Mouse (Mus musculus): ENCODE data around the gene Mmp15.
"Not testable (repeated sequence)": the region's sequence is repeated elsewhere in the genome, so short reads cannot be mapped to it uniquely, and the experiment has no call there.

Mmp15 gene

DNA sequence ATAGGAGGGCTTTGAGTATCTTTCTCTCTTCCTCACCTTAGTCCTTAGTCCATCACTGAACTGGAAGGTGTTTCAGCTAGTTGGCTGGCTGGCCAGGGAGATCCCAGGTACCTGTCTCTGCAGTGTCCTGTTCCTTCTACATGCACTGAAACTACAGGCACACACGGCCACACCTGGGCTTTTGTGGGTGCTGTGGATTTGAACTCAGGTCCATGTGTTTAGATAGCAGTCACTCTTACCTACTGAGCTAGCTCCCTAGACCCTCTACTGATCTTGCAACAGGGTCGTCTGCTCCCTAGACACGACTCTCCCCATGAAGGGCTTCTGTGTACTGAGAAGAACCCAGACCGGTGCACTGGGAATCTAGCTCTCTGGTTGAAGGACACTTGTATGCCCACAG lies 25.0 kb downstream of the Mmp15 start:
- DNase-seq (ENCODE audit: low spot score) = no peak

DNA sequence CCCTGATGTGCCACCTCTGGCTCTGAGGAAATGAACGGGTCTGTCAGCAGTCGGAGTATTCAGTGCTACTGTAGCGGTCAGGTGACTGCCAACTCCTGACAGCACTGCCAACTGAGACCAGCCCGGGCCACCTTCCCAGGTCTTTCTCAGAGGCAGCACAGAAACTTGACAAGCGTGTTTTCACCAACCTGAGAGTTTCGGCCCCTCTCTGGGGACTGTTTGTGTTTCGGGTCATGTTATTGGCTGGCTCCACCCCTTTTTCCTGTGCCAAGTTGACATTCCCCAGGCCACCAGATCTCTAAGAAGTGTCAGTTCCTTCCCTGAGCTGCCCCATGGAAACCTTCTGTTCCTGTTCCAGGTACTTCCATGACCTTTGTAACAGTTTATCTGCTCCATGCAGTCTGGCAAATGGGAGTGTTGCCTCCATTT lies 25.8 kb downstream of the Mmp15 start:
- no peak for DNase-seq (ENCODE audit: low spot score)

DNA sequence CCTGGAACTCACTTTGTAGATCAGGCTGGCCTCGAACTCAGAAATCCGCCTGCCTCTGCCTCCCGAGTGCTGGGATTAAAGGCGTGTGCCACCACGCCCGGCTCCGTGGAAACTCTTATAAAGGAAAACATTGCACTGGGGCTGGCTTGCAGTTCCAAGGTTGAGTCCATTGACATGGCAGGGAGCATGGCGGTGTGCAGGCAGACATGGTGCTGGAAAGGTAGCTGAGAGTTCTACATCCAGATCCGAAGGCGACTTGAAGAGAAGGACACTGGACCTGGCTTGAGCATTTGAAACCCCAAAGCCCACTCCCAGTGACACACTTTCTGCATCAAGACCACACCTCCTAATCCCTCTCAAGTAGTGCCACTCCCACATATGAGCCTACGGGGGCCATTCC lies 26.9 kb downstream of the Mmp15 start:
- DNase-seq (ENCODE audit: low spot score) = not testable (repeated sequence)

DNA sequence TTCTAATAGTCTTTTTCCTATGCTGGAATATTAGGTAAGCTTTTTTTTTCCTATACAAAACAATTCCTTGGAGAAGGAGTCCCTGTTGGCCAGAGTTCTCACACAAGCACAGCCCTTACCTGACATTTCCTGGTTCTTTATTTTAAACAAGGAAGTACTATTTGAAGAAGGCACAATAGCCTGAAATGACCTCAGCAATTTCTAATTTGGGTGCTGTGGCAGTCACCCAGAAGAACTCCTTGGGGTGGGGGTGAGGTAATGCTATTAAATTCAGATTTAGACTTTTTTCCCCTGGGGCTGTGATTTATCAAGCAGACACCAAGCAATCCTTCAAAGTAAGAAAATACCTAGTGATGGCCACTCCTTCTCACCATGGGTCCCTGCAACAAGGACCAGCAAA lies 28.9 kb downstream of the Mmp15 start:
- DNase-seq (ENCODE audit: low spot score) = no peak

DNA sequence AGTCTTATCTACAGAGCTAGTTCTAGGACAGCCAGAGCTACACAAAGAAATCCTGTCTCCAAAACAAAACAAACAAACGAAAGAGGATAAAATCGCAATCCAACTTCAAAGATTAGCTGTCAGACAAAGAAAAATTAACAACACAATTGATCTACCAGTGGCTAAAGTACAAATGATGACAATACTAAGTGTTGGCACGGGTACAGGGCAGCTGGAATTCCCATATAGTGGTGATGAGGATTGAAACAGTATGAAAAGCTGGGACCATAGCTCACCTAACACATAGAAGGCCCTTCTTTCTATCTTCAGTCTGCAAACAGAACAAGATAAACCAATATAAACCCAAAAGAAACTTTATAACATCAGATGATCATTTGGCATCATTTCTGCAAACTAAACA lies 29.5 kb downstream of the Mmp15 start:
- no peak for DNase-seq (ENCODE audit: low spot score)

DNA sequence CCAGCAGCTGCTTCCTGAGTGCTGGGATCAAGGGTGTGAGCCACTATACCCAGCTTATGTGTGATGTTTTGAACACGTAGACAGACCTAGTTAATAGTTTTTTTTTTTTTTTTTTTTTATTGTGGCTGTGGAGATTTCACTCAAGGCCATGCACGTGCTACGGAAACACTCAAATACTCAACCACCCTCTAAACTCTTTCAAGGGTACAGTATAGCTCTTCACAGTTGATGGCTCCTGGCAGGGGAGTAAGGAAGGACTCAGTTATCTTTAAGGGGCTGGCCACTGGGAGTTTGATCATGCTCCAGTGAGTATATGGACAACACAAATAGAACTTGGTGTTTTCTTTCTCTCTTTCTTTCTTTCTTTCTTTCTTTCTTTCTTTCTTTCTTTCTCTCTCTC lies 32.4 kb downstream of the Mmp15 start:
- DNase-seq (ENCODE audit: low spot score) = no peak

DNA sequence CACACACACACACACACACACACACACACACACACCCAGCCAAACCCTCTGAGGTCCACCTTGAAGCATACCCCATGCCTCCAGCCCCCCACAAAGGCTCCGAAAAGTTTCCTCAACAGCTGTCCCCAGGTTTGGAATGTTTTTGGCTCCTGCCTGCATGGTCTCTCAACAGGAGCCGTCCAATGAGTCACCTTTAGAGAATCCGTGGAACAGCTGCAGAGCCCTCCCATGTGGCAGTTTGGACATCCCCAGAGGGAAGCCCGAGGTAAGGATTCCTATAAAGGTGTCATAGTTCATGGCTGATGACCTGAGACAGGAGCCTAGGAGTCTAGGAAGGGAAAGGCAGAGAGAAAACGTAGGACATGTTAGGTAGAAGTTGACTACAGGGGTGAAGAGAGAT lies 34.0 kb downstream of the Mmp15 start:
- DNase-seq (ENCODE audit: low spot score) = no peak

DNA sequence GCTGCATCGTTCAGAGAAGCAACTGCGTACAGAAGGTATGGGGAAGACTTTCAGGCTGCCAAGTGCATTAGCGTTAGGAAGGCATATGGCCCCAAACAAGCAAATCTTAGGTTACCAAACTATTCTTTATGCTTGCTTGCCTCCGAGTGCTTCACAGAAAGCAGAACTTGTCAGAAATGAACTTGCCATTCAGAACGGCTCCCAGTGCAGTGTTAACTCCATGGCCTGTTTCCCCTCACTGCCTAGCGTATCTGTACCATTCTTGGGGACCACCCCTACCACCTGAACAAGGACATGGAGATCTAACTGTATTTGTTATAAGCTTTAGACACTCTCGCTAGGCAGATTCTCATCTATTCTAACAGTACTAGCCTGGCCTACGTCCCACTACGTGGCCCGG lies 35.2 kb downstream of the Mmp15 start:
- no peak for DNase-seq (ENCODE audit: low spot score)

DNA sequence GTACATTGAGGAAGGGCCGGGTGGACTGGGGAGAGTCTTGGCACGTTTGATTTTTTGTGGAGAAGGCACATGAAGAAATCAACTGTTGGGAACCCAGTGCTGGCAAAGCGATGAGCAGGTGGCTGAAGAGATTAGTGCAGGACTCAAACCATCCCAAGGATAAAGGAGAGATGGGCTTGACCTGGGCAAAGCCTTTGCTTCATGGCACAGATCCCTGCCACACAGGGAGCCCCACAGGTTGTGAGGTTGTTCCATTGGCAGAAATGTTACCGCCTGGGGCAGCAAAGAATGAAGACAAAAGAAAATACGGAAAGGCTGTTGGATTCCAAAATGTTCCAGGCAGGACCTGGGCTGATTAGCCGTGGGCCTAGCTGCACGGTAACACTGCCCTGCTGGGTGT lies 35.9 kb downstream of the Mmp15 start:
- DNase-seq (ENCODE audit: low spot score) = no peak

DNA sequence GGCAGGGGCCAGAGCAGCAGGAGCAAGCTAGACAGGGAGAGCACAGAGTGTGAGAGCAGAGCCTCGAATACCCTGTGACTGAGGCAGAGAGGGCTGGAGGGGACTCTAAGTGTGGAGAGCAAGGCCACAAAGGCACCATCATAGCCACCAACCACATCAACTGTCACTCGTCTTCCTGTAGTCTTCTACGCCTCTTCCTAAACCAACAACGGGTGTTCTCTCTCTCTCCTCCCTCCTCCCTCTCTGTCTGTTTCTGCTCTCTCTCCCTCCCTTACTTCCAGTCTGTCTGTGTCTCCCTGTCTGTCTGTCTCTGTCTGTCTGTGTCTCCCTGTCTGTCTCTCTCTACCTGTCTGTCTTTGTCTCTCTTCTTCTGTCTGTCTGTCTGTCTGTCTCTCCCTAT lies 38.2 kb downstream of the Mmp15 start:
- DNase-seq (ENCODE audit: low spot score) = no peak

DNA sequence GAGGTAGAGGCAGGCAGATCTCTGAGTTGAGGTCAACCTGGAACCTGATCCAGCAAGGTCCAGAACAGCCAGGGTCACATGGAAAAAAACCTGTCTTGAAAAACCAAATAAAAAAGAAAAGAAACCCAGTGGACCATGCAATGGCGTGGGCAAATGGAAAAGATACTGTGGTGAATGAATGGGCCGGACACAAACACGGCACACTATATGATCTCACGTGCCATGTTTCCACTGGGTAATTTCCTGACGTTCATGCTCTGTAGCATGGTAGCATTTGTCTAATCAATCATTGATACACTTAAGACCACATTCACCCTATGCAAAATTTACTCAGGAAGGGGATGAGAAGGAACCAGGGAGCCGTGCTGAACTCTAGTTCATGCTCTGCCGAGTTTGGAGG lies 39.0 kb downstream of the Mmp15 start:
- DNase-seq (ENCODE audit: low spot score) = no peak

DNA sequence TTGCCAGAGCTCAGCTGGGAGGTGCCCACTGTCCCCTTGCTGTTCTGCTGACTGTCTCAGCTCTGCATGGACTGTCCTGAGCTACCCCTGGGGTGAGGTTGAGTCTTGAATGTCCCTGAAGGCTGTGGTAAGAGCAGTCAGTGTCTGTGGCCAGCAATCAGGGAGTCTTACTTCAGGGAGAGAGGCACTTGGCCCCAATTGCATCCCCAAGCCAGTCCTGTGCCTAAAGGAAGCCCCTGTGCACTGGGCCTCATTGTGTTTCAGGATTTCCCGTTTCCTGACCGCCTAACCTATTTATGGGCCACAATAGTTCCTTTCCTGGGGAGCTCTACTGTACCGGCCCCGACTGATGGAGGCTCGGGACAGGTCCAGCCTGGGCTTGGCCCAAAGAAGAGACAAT lies 40.5 kb downstream of the Mmp15 start:
- no peak for DNase-seq (ENCODE audit: low spot score)

DNA sequence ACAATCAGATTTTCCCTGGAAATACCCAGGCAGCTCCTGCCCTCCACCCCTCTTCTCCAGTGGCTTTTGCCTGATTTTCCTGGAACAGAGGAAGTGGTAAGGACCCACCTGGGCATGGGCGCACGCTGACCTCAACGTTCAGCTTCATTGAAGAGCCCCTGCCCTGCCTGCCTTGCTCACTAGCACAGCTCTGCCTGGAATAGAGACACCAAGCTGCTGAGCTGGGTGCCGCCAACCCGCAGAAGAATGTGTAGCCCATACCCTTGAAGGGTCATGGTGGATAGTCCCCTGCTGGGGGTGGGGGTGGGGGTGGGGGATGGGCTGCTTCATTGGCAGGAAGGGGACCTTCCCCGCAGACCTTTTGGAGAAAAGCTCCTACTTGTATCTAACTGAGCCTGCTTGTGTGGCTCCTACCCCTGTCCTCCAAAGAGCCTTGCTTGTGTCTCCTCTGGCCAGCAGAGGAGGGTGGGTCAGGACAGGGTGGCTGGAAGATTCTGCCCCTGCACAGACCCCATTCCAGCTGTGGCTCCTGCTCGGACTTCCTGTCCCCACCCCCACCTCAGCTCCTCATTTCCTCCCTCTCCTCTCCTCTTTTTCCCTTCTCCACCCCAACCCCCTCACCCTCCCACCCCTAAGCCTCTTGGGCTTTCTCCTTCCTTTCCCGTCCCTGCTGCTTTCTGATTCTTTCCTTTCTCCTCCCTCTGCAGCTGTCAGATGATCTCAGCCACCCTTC lies 43.3 kb downstream of the Mmp15 start:
- DNase-seq (ENCODE audit: low spot score) = no peak

DNA sequence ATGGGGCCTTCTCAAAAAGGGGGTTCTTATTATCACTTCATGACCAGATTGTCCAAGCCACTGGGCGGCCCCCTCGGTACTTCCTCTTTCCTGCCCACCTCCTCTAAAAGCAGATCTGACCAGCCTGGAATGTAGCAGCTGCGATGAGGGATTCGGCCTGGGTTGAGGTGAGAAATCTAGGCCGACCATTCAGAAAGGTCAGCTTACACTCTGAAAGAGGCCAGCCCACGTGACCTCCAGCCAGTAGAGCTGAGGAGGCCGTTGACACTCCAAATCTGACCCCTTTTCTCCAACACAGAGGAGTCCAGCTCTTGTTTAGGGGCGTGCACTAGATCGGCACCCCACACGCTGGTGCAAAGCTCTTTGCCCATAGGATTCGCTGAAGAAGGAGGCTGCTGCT lies 44.7 kb downstream of the Mmp15 start:
- no peak for DNase-seq (ENCODE audit: low spot score)

DNA sequence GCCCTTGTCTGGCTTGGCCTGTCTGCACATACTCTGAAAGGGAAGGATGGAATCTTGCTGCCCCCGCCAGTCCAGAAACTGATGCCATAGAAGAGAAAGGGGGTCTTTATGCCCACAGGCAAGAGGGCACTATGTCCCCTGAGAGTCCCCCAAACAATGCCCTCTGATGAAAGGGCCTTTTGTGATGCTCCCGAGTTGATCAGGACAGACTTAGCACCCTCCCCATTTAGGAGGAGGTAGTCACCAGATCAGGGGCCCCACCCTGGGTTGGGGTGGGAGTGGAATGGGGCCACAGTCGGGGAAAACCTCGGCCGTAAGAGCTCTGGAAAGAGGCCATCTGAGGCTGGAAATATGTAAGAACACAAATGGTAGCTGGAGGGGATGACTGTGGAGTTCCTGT lies 45.1 kb downstream of the Mmp15 start:
- no peak for DNase-seq (ENCODE audit: low spot score)

DNA sequence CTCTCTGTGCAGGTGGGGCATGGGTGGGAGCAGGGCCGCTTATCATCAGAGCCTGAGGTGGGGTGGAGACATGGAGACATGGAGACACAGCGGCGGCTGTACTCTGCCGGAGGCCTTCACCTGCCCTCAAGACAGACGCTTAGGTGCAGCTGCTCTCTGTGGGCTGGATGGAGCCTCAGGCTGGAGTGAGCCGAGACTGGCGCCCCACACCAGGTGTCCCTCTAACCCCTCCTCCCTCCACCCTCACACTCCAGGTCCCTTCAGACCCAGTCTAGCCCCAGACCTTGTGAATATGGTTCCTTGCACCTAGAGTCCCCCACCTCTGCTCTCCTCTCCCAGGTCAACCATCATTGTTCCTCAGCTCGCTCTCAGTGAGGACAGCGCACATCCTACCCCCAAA lies 47.1 kb downstream of the Mmp15 start:
- DNase-seq (ENCODE audit: low spot score) = no peak

DNA sequence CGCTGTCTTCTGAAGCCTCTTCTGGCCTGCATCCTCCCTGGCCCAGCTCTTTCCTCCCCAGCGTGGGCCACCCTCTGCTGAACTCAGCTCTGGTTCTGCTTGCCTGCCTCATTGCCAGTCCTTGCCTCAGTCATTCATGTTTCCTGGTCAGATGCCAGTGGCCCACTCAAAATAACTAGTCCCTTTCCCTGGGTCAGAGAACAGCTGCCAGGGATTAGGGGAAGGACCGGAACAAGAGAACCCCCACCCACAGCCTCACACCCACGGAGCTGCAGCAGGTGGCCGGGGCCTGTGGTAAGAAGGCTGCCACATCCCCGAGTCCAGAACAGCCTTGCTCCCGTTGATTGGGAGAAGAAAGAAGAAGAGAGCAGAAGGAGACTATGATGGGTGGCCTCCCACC lies 49.0 kb downstream of the Mmp15 start:
- no peak for DNase-seq (ENCODE audit: low spot score)

DNA sequence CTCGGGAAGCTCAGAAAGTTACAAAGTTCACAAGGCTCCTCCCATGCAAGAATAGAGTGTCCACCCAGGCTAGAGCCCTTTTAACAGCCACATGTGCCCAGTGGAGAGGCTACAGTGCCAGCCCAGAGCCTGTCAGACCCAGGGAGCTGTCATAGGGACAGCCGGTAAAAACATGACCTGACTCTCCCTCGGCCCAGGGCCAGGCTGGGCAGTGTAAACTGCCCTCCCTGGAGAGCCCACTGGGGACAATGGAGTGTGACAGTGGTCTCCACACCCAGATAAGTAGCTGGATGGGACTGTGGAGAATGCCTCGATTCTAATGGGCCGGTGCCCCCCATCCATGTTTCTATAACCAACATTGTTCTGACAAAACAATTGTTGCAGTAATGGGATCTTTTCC lies 57.5 kb downstream of the Mmp15 start:
- DNase-seq (ENCODE audit: low spot score) = no peak

DNA sequence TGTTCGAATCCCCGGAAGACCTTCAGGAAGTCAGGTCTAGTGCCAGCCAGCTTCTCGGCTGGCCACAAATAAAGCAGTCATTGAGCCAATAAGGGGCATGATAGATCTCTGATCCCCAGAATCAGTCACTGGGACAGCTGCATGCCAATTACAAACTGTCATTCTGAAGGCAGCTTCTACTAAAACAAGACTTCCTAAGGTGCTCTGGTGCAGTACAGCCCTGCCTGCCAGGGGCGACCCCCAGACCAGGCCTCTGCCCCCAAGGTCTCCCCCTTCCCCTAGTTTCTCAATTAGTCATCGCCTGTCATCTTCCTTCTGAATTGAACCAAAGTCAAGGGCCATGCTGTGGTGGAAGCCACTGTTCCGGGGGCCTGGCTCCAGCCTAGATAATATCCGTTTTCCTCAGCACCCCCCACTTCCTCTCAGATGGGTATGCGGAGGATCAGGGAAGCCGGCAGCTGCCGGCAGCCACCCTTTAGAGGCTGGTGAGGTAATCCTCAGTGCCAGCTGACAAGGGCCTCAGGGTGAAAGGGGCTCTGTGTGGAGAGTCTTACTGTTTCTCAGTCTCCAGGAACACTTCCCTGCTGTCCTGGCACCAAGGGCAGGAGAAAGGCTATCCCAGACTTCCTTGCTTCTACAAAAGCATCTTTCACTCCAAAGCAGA lies 59.4 kb downstream of the Mmp15 start:
- no peak for DNase-seq (ENCODE audit: low spot score)

DNA sequence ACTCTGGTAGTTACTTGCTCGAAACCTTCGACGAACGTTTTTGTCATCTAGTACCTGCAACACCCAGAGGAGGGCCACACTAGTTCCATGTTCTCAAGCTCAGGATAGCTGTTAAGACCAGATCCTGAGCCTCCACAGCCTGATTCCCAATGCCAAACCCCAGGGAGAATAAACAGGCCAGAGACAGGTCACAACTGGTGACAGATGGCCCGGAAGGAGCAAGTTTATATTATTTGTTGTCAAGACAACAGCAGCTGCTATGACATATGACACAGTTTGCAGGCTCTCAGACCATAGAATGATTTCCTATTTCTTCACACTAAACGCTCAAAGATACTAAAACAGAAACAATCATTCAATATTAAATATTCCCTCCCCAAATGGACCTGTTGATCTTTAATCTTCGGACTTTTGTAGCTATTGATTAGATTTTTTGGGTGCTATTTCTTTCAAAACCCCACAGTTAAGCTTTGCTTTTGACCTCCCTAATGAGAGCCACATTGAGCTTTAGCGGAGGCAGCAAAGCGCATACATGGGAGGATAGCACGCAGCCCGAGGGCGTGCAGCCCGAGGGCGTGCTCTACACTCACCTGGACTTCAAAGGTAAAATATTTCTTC lies 70.2 kb downstream of the Mmp15 start:
- DNase-seq (ENCODE audit: low spot score) = no peak

Data from testis, postnatal 14 days (tissue).